8 mouse cellular contexts compared by ENCODE assay signal in the genomic region with DNA sequence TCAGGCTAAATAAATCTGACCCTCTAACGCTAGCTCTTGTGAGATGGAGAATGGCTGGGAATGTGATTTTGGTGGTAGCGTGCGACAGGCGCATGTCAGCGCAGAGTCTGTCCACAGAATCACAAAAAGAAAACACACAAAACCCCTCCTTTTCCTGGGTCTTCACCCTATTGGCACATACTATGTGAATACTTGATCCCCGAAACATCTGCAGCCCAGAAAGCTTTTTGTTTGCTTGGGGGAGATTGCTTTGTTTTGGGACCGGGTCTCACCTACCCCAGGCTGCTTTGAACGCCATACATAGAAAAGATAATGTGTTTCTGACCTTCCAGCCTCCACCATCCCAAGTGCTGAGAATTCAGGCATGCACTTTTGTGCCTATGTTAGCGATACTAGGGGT. TPM values are rescaled to one million over a fixed set of nuclear protein-coding genes. Genes with fewer than 3 reads are reported as not detected.
DNase-seq lines count a peak whose midpoint lies in the region; ATAC-seq and TF ChIP-seq lines count a peak whose summit lies in the region.

No protein-coding gene starts in this region.

- peak overlapping the region; percentile 93 for H3K27ac ChIP-seq in gastrocnemius, adult 2 months
- peak overlapping the region; percentile 65 for H3K27ac ChIP-seq in forebrain, embryonic 15.5 days (replicated peaks)
- peak overlapping the region; percentile 13 for H3K27ac ChIP-seq in liver, embryonic 14.5 days

- H3K4me1 ChIP-seq in forebrain, embryonic 15.5 days: peaks cover 25% of the 10 kb centered on the region
- H3K4me1 ChIP-seq in liver, embryonic 14.5 days (replicated peaks; ENCODE audit: control insufficient read depth in 2 of 2, insufficient read depth in 2 of 2, low read length in 1 of 2): peaks cover 7 to 17% of the 10 kb centered on the region in 2 experiments

- 58% methylated on average over 9 of the region's 9 CpGs for WGBS in forebrain, embryonic 15.5 days
- 60% methylated on average over 9 of the region's 9 CpGs for WGBS in liver, embryonic 14.5 days (ENCODE audit: insufficient replicate concordance)

- H3K36me3 ChIP-seq in C2C12 (ENCODE audit: control insufficient read depth, insufficient read depth): peaks cover 26% of the 10 kb centered on the region
- H3K36me3 ChIP-seq in forebrain, embryonic 15.5 days: 0 out of 2 replicates have a peak, but pooled peaks cover 3% of the 10 kb centered on the region
- H3K36me3 ChIP-seq in liver, embryonic 14.5 days (replicated peaks; ENCODE audit: control insufficient read depth, insufficient read depth, low read depth): peaks cover 13% of the 10 kb centered on the region

- peak overlapping the region; percentile 20 for H3K9ac ChIP-seq in forebrain, embryonic 15.5 days (replicated peaks)
- peak overlapping the region; percentile 38 for H3K9ac ChIP-seq in liver, embryonic 14.5 days (replicated peaks)

- peak overlapping the region; percentile 49 for H3ac ChIP-seq in C2C12 (ENCODE audit: control insufficient read depth, insufficient read length, low read depth)

- TF ChIP-seq CTCF in gastrocnemius, adult 2 months (IDR thresholded peaks at IDR 0.05): no peak
- TF ChIP-seq CTCF in C2C12 (IDR thresholded peaks at IDR 0.05; ENCODE audit: control insufficient read depth, insufficient read depth, insufficient read length): no peak
- TF ChIP-seq CTCF in liver, embryonic 14.5 days (IDR thresholded peaks at IDR 0.05; ENCODE audit: low read depth): no peak

- no peak for TF ChIP-seq EP300 in liver, embryonic 14.5 days (IDR thresholded peaks at IDR 0.05; ENCODE audit: low read depth)

- ATAC-seq in forebrain, embryonic 15.5 days (replicated peaks): no peak; the same call in 1 of the 2 replicates
- ATAC-seq in liver, embryonic 14.5 days (ENCODE audit: insufficient read depth): no peak

- H3K4me3 ChIP-seq in gastrocnemius, adult 2 months: peak overlapping the region; percentile 69
- no peak overlapping the region for H3K4me3 ChIP-seq in C2C12 (ENCODE audit: insufficient read depth, poor library complexity, severe bottlenecking)
- H3K4me3 ChIP-seq in forebrain, embryonic 15.5 days: peak overlapping the region; percentile 97
- H3K4me3 ChIP-seq in liver, embryonic 14.5 days (ENCODE audit: insufficient read depth in 1 of 2, low read depth in 2 of 2, low read length in 2 of 2): peak overlapping the region; percentile 46 to 55

- no peaks in the 10 kb centered on the region for H3K27me3 ChIP-seq in C2C12 (ENCODE audit: control insufficient read depth, insufficient read depth, insufficient read length)
- no peaks in the 10 kb centered on the region for H3K27me3 ChIP-seq in forebrain, embryonic 15.5 days
- H3K27me3 ChIP-seq in liver, embryonic 14.5 days (ENCODE audit: control insufficient read depth, insufficient read depth, low read length): no peaks in the 10 kb centered on the region

- H3K79me3 ChIP-seq in C2C12 (ENCODE audit: low read depth): peaks cover 35% of the 10 kb centered on the region

- no peaks in the 10 kb centered on the region for H3K9me3 ChIP-seq in forebrain, embryonic 15.5 days
- no peaks in the 10 kb centered on the region for H3K9me3 ChIP-seq in liver, embryonic 14.5 days (ENCODE audit: control insufficient read depth, low read length)

- DNase-seq in gastrocnemius, adult 2 months: no peak
- DNase-seq in gastrocnemius, postnatal 10 days: no peak
- DNase-seq in liver, embryonic 14.5 days (ENCODE audit: low read depth in 3 of 3, low spot score in 3 of 3): no peak
- no peak for DNase-seq in adrenal gland, adult (ENCODE audit: inconsistent age in 2 of 2, low spot score in 1 of 2)
- DNase-seq in c-Kit-positive CD71-positive TER-119-positive erythroid progenitor cells, embryonic 14.5 days (ENCODE audit: low spot score): no peak
- DNase-seq in thymus, postnatal 0 days (ENCODE audit: low spot score): no peak

- peak overlapping the region; percentile 55 for H3K4me2 ChIP-seq in forebrain, embryonic 15.5 days (replicated peaks)
- H3K4me2 ChIP-seq in liver, embryonic 14.5 days (ENCODE audit: low read depth): peak overlapping the region; percentile 77

- intact Hi-C loops in gastrocnemius, adult 2 months (cut with DNase I): loop anchor here (5.0 to 10.0 kb wide), 2 partner anchors 66 to 638 kb away; a partner anchor contains a TSS

- peaks cover 40% of the 10 kb centered on the region for H3K79me2 ChIP-seq in C2C12 (ENCODE audit: control insufficient read depth, insufficient read depth)

TF ChIP-seq in C2C12, 6 proteins besides CTCF, POLR2A, EP300 and RAD21:
- no peak for TF ChIP-seq MAX (IDR thresholded peaks at IDR 0.05)
- no peak for TF ChIP-seq CEBPB (IDR thresholded peaks at IDR 0.05; ENCODE audit: low read depth)
- TF ChIP-seq MYOD1 (IDR thresholded peaks at IDR 0.05; ENCODE audit: control insufficient read depth, insufficient read length, low read depth): no peak
- no peak for TF ChIP-seq FOSL1 (IDR thresholded peaks at IDR 0.05; ENCODE audit: insufficient read depth, low read length, poor library complexity, severe bottlenecking)
- TF ChIP-seq USF1 (IDR thresholded peaks at IDR 0.05; ENCODE audit: low read depth): no peak
- no peak for TF ChIP-seq MYOG (IDR thresholded peaks at IDR 0.05; ENCODE audit: control insufficient read depth, extremely low read depth, insufficient read length)

RNA-seq across cellular contexts. Expression of a gene that starts 0.7 kb away (rescaled TPM):
- 100 to 1,000 TPM; 186 to 246 TPM for total RNA-seq in gastrocnemius, adult 2 months (2021)
- total RNA-seq in gastrocnemius, postnatal 10 days (2021): 100 to 1,000 TPM; 146 to 147 TPM
- 89.2 TPM for polyA plus RNA-seq in C2C12 (2012; fragmentation: generic; extraction: Trizol)
- 74.1 and 92.1 TPM in 2 replicates for polyA plus RNA-seq in forebrain, embryonic 15.5 days (2015; fragmentation: Nextera tagmentation; extraction: Ambion mirVana)
- 20.8 and 32.0 TPM in 2 replicates for polyA plus RNA-seq in liver, embryonic 14.5 days (2012; rRNA removed)
- 41.8 and 42.3 TPM in 2 replicates for polyA plus RNA-seq in liver, embryonic 14.5 days (2014; fragmentation: Nextera tagmentation; extraction: Ambion mirVana)
- 129 TPM in 2 replicates for polyA plus RNA-seq in thymus, postnatal 0 days (2015; fragmentation: Nextera tagmentation; extraction: Ambion mirVana)

Comparison
In these comparisons a context has a peak if more than half of its experiments do, and no peak if none do; other contexts are left out.
1. H3K27ac ChIP-seq: peak in every context shown above with its lines; median percentile 93 in gastrocnemius, adult 2 months; 65 in forebrain, embryonic 15.5 days; 13 in liver, embryonic 14.5 days.